In the genomic region with DNA sequence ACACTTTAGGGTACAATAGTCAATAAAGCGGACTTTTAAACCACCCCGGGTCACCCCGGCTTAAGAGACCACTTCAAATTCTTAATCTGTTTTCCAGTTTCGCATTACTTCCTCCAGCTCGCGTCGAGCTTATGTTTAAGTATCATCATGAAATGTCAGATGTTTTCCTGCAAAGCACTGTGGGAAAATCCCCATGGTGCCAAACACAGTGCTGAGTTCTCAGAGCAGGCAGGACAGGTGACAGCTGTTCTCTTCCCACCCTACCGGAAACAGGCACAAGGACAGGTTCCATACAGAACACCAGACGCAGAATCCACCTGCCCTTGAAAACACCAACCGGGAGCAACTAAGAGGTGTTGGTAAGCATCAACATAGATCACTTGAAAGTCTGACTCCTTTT, we compare ENCODE assay signal across 12 mouse cellular contexts.
DNase-seq lines count a peak whose midpoint lies in the region; ATAC-seq and TF ChIP-seq lines count a peak whose summit lies in the region.
"Had no signal": no experiment of that assay in that cellular context is flagged by ENCODE, and none has a peak within 500 bp of the region (broad histone marks: within the 10 kb centered on the region; RNA-seq: fewer than 3 reads in every experiment).

No protein-coding gene starts in this region.

- peaks cover 7% of the 10 kb centered on the region for H3K4me1 ChIP-seq in forebrain, embryonic 14.5 days (ENCODE audit: control insufficient read depth, insufficient read depth, low read length)
- peaks cover 9% of the 10 kb centered on the region; the same call in 1 of the 2 replicates for H3K4me1 ChIP-seq in forebrain, embryonic 12.5 days
- peaks cover 8% of the 10 kb centered on the region for H3K4me1 ChIP-seq in neural tube, embryonic 13.5 days (replicated peaks)
- 0 out of 2 replicates have a peak, but pooled peaks cover 5% of the 10 kb centered on the region for H3K4me1 ChIP-seq in forebrain, postnatal 0 days (ENCODE audit: insufficient read depth)

- H3K27me3 ChIP-seq in forebrain, embryonic 14.5 days (replicated peaks; ENCODE audit: control insufficient read depth, insufficient read depth, low read length): no peaks in the 10 kb centered on the region
- peaks cover 16% of the 10 kb centered on the region for H3K27me3 ChIP-seq in forebrain, embryonic 12.5 days
- no peaks in the 10 kb centered on the region for H3K27me3 ChIP-seq in neural tube, embryonic 13.5 days
- no peaks in the 10 kb centered on the region for H3K27me3 ChIP-seq in forebrain, postnatal 0 days (ENCODE audit: insufficient read depth, low read length)

- no peaks in the 10 kb centered on the region for H3K36me3 ChIP-seq in forebrain, embryonic 14.5 days (ENCODE audit: control insufficient read depth, insufficient read depth, low read length)
- H3K36me3 ChIP-seq in forebrain, embryonic 12.5 days (replicated peaks): no peaks in the 10 kb centered on the region
- H3K36me3 ChIP-seq in neural tube, embryonic 13.5 days: no peaks in the 10 kb centered on the region
- H3K36me3 ChIP-seq in forebrain, postnatal 0 days (ENCODE audit: insufficient read depth): no peaks in the 10 kb centered on the region
- H3K36me3 ChIP-seq: G1E; lung, embryonic 15.5 days had no signal

- no peak for TF ChIP-seq CTCF in forebrain, postnatal 0 days (IDR thresholded peaks at IDR 0.05; ENCODE audit: low read depth)

- 39% methylated on average over 10 of the region's 10 CpGs for WGBS in forebrain, embryonic 14.5 days
- 37% methylated on average over 10 of the region's 10 CpGs for WGBS in forebrain, embryonic 12.5 days
- WGBS in neural tube, embryonic 13.5 days: 55% methylated on average over 10 of the region's 10 CpGs
- WGBS in forebrain, postnatal 0 days: 40% methylated on average over 10 of the region's 10 CpGs

- ATAC-seq in forebrain, embryonic 14.5 days: no peak
- no peak for ATAC-seq in forebrain, embryonic 12.5 days (ENCODE audit: low FRiP score)
- no peak for ATAC-seq in neural tube, embryonic 13.5 days (ENCODE audit: low read depth)
- no peak for ATAC-seq in forebrain, postnatal 0 days
- ATAC-seq: intestine, postnatal 0 days had no signal

- H3K27ac ChIP-seq in forebrain, embryonic 14.5 days (ENCODE audit: low read depth, low read length): no peak overlapping the region
- H3K27ac ChIP-seq in forebrain, embryonic 12.5 days: no peak overlapping the region
- no peak overlapping the region for H3K27ac ChIP-seq in neural tube, embryonic 13.5 days (replicated peaks)
- no peak overlapping the region for H3K27ac ChIP-seq in forebrain, postnatal 0 days (ENCODE audit: low read depth, low read length)
- H3K27ac ChIP-seq: lung, embryonic 15.5 days had no signal

- peak overlapping the region; percentile 41 for H3K4me2 ChIP-seq in forebrain, embryonic 14.5 days (ENCODE audit: low read length)
- H3K4me2 ChIP-seq in forebrain, embryonic 12.5 days: no peak overlapping the region
- H3K4me2 ChIP-seq in neural tube, embryonic 13.5 days: peak overlapping the region; percentile 58
- peak overlapping the region; percentile 37; the same call in 1 of the 2 replicates for H3K4me2 ChIP-seq in forebrain, postnatal 0 days (ENCODE audit: low read depth)
- H3K4me2 ChIP-seq: lung, embryonic 15.5 days had no signal

- peak; percentile 42 for DNase-seq in forebrain, embryonic 14.5 days (ENCODE audit: low spot score)
- no peak for DNase-seq in neural tube, embryonic 10.5 days (ENCODE audit: extremely low spot score, low spot score)
- no peak for DNase-seq in forebrain, postnatal 0 days
- DNase-seq in retina, postnatal 1 day: peak; percentile 36
- DNase-seq in spleen, postnatal 36 days (ENCODE audit: low spot score in 2 of 2): no peak
- no peak for DNase-seq in embryo, embryonic 10.5 days (ENCODE audit: low spot score)

- no peaks in the 10 kb centered on the region for H3K9me3 ChIP-seq in forebrain, embryonic 14.5 days (replicated peaks; ENCODE audit: control insufficient read depth, low read length)
- H3K9me3 ChIP-seq in forebrain, embryonic 12.5 days: no peaks in the 10 kb centered on the region
- H3K9me3 ChIP-seq in neural tube, embryonic 13.5 days: no peaks in the 10 kb centered on the region
- H3K9me3 ChIP-seq in forebrain, postnatal 0 days (ENCODE audit: low read length): no peaks in the 10 kb centered on the region
- H3K9me3 ChIP-seq: G1E; lung, embryonic 15.5 days; megakaryocyte, embryonic 14.5 days had no signal

- H3K4me3 ChIP-seq in forebrain, embryonic 14.5 days (ENCODE audit: low read depth, low read length): no peak overlapping the region
- no peak overlapping the region for H3K4me3 ChIP-seq in forebrain, embryonic 12.5 days (replicated peaks)
- no peak overlapping the region for H3K4me3 ChIP-seq in neural tube, embryonic 13.5 days
- 0 out of 2 replicates have a peak overlapping the region, but pooled peaks have one; percentile 17 for H3K4me3 ChIP-seq in forebrain, postnatal 0 days (ENCODE audit: low read depth, low read length)
- H3K4me3 ChIP-seq: lung, embryonic 15.5 days; megakaryocyte, embryonic 14.5 days had no signal

- peak overlapping the region; percentile 21; the same call in 1 of the 2 replicates for H3K9ac ChIP-seq in forebrain, embryonic 14.5 days (ENCODE audit: low read length)
- H3K9ac ChIP-seq in forebrain, embryonic 12.5 days: no peak overlapping the region
- no peak overlapping the region for H3K9ac ChIP-seq in neural tube, embryonic 13.5 days
- no peak overlapping the region for H3K9ac ChIP-seq in forebrain, postnatal 0 days
- H3K9ac ChIP-seq: lung, embryonic 15.5 days had no signal

Comparison
In these comparisons a context has a peak if more than half of its experiments do, and no peak if none do; other contexts are left out.
1. DNase-seq: peak in forebrain, embryonic 14.5 days (single experiment) and retina, postnatal 1 day (single experiment); none in neural tube, embryonic 10.5 days (single experiment), forebrain, postnatal 0 days (single experiment), spleen, postnatal 36 days (0 of 2) and embryo, embryonic 10.5 days (single experiment).